Mouse (Mus musculus) ES-E14 (cell line): Measurements from ENCODE around the gene Gm10309.

Experiments
- ZC3H11A ChIP-seq: IDR thresholded peaks from 2 replicates; pipeline ENCODE4 v1.6.1; 2012; ENCODE audit warnings: low read depth, mild to moderate bottlenecking, inconsistent platforms, low read length, borderline replicate concordance
- ZNF384 ChIP-seq: IDR thresholded peaks from 2 replicates; pipeline ENCODE4 v1.6.1; 2012; ENCODE audit warnings: low read depth, low read length, inconsistent platforms

GRCm38 (mm10) chr17:86456512-86456911 is 48.5 kb downstream of the Gm10309 start:
- no peak for TF ChIP-seq ZC3H11A
- no peak for TF ChIP-seq ZNF384
